Mouse (Mus musculus) left cerebral cortex, postnatal 4 days (tissue): ENCODE results near the gene Scn1b. TPM values are rescaled to one million over a fixed set of nuclear protein-coding genes. Genes with fewer than 3 reads are reported as not detected.

Source experiments
- DNase-seq: peaks from one replicate; pipeline ENCODE4 v3.0.0-alpha.2; 2022
- intact Hi-C: fragments of 180-260 bp; cut with DNase I; formaldehyde crosslinking; loops from one replicate; pipeline ENCODE4 v1.15.1; 2025
- total RNA-seq, 2 experiments: library from RNA; stranded (reverse); gene quantifications; 2 replicates each; pipeline ENCODE4 v1.2.3; 2021

Gene Scn1b
- total RNA-seq, 2 experiments from 2014 or later: 58.6 to 66.7 TPM

DNA sequence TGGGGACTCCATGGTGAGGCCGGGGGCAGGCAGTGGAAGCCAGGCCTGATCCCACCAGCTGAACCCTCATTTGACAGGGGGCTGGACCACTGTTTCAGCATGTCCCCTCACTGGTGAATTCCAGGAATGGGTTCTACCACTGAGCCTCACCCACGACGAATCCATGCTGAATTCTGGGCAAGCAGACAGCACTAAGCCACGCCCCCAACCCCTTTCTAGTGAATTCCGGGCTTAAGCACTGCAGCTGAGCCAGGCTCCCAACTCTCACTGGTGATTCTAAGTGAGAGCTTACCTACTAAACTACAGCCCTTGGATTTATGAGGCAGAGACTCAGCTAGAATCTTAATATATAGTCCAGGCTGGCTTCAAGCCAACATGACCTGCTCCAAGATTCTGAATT is 59.0 kb downstream of the Scn1b start:
- intact Hi-C loops: no loop called here
- peak; percentile 57 for DNase-seq

Other genes starting within 250 kb of the Scn1b start
- gene Cd22, start 246.7 kb downstream of the Scn1b start, total RNA-seq: under 1 TPM; 0.44 to 0.48 TPM
- gene Mag, start 212.1 kb downstream of the Scn1b start, total RNA-seq: 1 to 10 TPM; 1.3 to 3.4 TPM
- not detected for gene Hamp2, start 202.3 kb downstream of the Scn1b start, total RNA-seq
- not detected for gene Hamp, start 183.0 kb downstream of the Scn1b start, total RNA-seq
- gene Usf2, start 170.2 kb downstream of the Scn1b start, total RNA-seq: 100 to 1,000 TPM in 1 of 2 experiments, 10 to 100 TPM in 1; 92.8 to 105 TPM
- gene Lsr, start 153.5 kb downstream of the Scn1b start, total RNA-seq: 10 to 100 TPM; 12.5 to 12.8 TPM
- under 1 TPM in 1 of 2 experiments, not detected in 1; 0.42 TPM for gene Fam187b, start 153.2 kb downstream of the Scn1b start, total RNA-seq
- gene Fxyd5, start 84.5 kb downstream of the Scn1b start, total RNA-seq: 10 to 100 TPM; 23.5 to 25.4 TPM
- 100 to 1,000 TPM; 108 to 159 TPM for gene Fxyd7, start 75.5 kb downstream of the Scn1b start, total RNA-seq
- gene Fxyd1, start 69.8 kb downstream of the Scn1b start, total RNA-seq: 1 to 10 TPM; 8.4 to 8.7 TPM
- gene Lgi4, start 67.7 kb downstream of the Scn1b start, total RNA-seq: 1 to 10 TPM; 2.4 to 2.7 TPM
- gene Fxyd3, start 50.3 kb downstream of the Scn1b start, total RNA-seq: not detected
- 1 to 10 TPM; 1.4 to 1.6 TPM for gene Hpn, start 11.7 kb downstream of the Scn1b start, total RNA-seq
- 100 to 1,000 TPM; 184 to 195 TPM for gene Gramd1a, start 28.9 kb upstream of the Scn1b start, total RNA-seq
- gene Scgb2b2, start 163.5 kb upstream of the Scn1b start, total RNA-seq: not detected
- gene Scgb1b2, start 164.8 kb upstream of the Scn1b start, total RNA-seq: not detected
- not detected for gene Scgb2b3, start 235.1 kb upstream of the Scn1b start, total RNA-seq
- not detected for gene Scgb1b3, start 248.6 kb upstream of the Scn1b start, total RNA-seq